Mouse (Mus musculus): ENCODE measurements around the gene Spen. TPM values are rescaled to one million over a fixed set of nuclear protein-coding genes. Genes with fewer than 3 reads are reported as not detected.

Spen gene
- total RNA-seq, 2 experiments from 2014 or later, result 27.0 to 28.6 TPM

DNA sequence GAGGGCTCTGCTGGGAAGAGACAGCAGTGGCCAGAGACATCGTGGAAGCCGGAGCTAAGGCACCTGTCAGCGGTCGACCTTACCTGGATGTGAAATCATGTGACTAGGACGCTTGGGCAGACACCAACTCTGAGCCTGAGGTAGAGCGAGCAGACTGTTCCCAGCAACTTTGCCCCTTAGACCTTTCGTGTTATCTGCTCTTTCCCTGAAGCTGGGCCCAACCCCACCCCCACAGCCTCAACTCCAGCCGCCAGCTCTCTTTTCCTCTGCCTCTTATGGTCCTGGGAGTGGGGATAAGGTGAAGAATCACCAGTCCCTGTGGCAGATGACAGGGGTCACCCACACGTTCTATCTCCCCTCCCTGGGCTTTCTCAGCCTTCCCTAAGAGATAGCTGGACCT lies 117.5 kb downstream of the Spen start:
- peak; percentile 57 to 64 for DNase-seq

DNA sequence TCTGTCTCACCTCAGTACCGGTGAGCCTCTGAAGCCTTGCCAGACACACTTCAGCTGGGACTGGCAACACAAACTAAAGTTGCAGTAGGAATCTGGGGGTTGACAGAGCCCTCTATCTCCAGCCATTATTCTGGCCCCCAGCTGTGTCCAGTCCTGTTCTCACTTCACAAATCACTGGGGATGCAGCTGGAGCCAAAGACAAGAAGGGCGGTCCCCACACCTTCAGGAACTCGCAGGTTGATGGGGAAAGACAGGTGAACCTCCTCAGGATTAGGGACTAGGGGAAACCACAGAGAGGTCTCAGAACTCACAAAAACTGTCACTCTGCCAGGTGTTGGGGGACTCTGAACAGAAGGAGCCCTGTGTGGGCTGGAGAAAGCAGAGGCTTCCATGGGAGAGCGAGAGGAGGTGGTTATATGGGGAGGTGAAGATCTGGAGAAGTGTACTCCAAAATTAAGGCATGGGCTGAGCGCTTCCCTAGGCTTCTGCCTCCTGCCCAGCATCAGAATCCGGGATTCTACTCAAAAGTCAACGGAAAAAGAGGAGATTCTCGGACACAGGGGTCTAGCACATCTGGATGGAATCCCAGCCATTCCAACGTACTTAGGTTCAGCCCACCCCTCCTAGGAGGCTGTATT lies 118.1 kb downstream of the Spen start, which contains the start of gene Hspb7:
TSS of gene Hspb7 (plus strand) at position 588 of the 638 bp plus-strand sequence.
- peak in 1 of 2 experiments; percentile 56 for DNase-seq

DNA sequence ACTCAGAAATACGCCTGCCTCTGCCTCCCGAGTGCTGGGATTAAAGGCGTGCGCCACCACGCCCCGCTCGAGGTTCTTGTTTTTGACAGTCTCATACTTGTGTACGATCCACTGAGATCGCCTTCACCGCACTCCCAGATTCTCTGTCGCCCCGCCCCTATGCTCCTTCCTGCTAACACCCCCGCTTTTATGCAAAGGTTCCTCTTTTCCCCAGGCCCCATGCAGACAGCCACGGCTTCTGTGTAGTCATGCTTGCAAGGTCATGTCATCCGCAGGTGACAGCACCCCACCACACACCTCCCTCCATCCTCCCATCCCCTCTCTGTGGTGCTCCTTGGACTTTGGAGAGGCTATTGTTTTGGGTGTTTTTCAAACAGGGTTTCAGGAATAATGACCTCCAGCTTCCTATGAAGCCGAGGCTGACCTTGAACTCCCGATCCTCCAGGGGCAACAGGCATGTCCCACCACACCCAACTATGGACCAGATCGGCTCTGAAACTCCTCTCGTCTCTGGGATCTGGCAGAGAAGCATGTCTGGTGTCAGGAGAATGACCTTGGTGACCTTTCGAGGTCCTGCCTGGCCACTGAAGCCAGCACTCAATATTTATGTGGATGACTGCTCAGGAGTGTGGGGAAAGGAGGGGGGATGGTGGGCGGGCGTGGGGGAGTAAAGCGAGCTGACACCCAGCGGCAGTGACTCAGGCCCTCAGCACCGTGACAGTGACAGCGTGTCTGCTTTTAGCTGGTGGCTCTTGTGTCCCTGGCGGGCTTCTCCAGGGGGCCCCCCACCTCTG lies 118.8 kb downstream of the Spen start:
- peak; percentile 24 to 65 for DNase-seq

Other genes with a start within 250 kb of the Spen start
- 1 to 10 TPM; 6.2 to 6.6 TPM for gene Epha2, start 237.4 kb downstream of the Spen start, total RNA-seq (2021)
- 1 to 10 TPM; 3.1 to 3.7 TPM for gene Fam131c, start 170.4 kb downstream of the Spen start, total RNA-seq (2021)
- not detected for gene Clcnka, start 139.9 kb downstream of the Spen start, total RNA-seq (2021)
- under 1 TPM; 0.36 to 0.57 TPM for gene Clcnkb, start 122.6 kb downstream of the Spen start, total RNA-seq (2021)
- 1,000 to 10,000 TPM; 1,275 to 1,343 TPM for gene Hspb7, start 117.8 kb downstream of the Spen start, total RNA-seq (2021)
- 1 to 10 TPM; 1.2 TPM for gene Srarp, start 102.5 kb downstream of the Spen start, total RNA-seq (2021)
- 10 to 100 TPM; 25.5 to 26.5 TPM for gene Zbtb17, start 93.9 kb downstream of the Spen start, total RNA-seq (2021)
- 100 to 1,000 TPM; 233 to 291 TPM for gene Fblim1, start 67.5 kb upstream of the Spen start, total RNA-seq (2021)
- 10 to 100 TPM; 18.7 to 20.7 TPM for gene Tmem82, start 80.0 kb upstream of the Spen start, total RNA-seq (2021)
- gene Slc25a34, start 85.2 kb upstream of the Spen start, total RNA-seq (2021), result 100 to 1,000 TPM; 109 to 132 TPM
- gene Plekhm2, start 126.3 kb upstream of the Spen start, total RNA-seq (2021), result 100 to 1,000 TPM; 100 to 102 TPM
- gene Rsc1a1, start 147.0 kb upstream of the Spen start, total RNA-seq (2021), result under 1 TPM in 1 of 2 experiments, not detected in 1; 0.92 TPM
- gene Ddi2, start 184.8 kb upstream of the Spen start, total RNA-seq (2021), result 10 to 100 TPM; 31.6 to 33.2 TPM
- under 1 TPM; 0.25 to 0.59 TPM for gene Agmat, start 208.1 kb upstream of the Spen start, total RNA-seq (2021)

All from heart, adult 18-20 months (tissue).